Mouse (Mus musculus) heart, postnatal 0 days (tissue): ENCODE measurements around the gene Gorasp1. TPM values are rescaled to one million over a fixed set of nuclear protein-coding genes. Genes with fewer than 3 reads are reported as not detected.

Experiments
- ATAC-seq: fragments of 200-750 bp; cut with Nextera tagmentation; 2 replicates; pipeline ENCODE4 v1.8.0; 2017; ENCODE audit warnings: low read depth, moderate number of reproducible peaks, moderate library complexity; ENCODE audit not compliant: insufficient read depth
- DNase-seq: peaks from one replicate; pipeline ENCODE4 v3.0.0-alpha.2; 2016; ENCODE audit warnings: low spot score
- H3K27ac ChIP-seq: fragments of 300-500 bp; sonication (generic); 2 replicates; pipeline ENCODE4 v1.5.1; 2014; ENCODE audit warnings: low read depth, mild to moderate bottlenecking
- H3K27me3 ChIP-seq: fragments of 300-500 bp; sonication (generic); 2 replicates; pipeline ENCODE4 v1.6.1; 2014; ENCODE audit warnings: low read length, mixed read lengths; ENCODE audit not compliant: control insufficient read depth, insufficient read depth
- H3K36me3 ChIP-seq: fragments of 300-500 bp; sonication (generic); replicated peaks from 2 replicates; pipeline ENCODE4 v1.6.1; 2014; ENCODE audit warnings: low read length, mixed read lengths; ENCODE audit not compliant: control insufficient read depth, insufficient read depth
- H3K4me1 ChIP-seq: fragments of 300-500 bp; sonication (generic); 2 replicates; pipeline ENCODE4 v1.6.1; 2014; ENCODE audit warnings: antibody characterized with exemption; ENCODE audit not compliant: control insufficient read depth, insufficient read depth
- H3K4me2 ChIP-seq: fragments of 300-500 bp; sonication (generic); 2 replicates; pipeline ENCODE4 v1.6.1; 2014; ENCODE audit warnings: low read depth, mild to moderate bottlenecking, low read length, moderate library complexity
- H3K4me3 ChIP-seq: fragments of 300-500 bp; sonication (generic); 2 replicates; pipeline ENCODE4 v1.5.1; 2014; ENCODE audit warnings: low read depth, low read length
- H3K9ac ChIP-seq: fragments of 300-500 bp; sonication (generic); replicated peaks from 2 replicates; pipeline ENCODE4 v1.6.1; 2014; ENCODE audit warnings: low read depth, low read length, mixed read lengths
- H3K9me3 ChIP-seq: fragments of 300-500 bp; sonication (generic); replicated peaks from 2 replicates; pipeline ENCODE4 v1.6.1; 2016; ENCODE audit warnings: low read length; ENCODE audit not compliant: control insufficient read depth
- CTCF ChIP-seq: IDR thresholded peaks from 2 replicates; pipeline ENCODE4 v1.5.1; 2016; ENCODE audit warnings: antibody characterized with exemption, control low read depth, low read depth
- EP300 ChIP-seq: IDR thresholded peaks from 2 replicates; pipeline ENCODE4 v1.6.1; 2016; ENCODE audit warnings: antibody characterized with exemption, low read depth
- WGBS: fragments of 180-500 bp; shearing (Covaris S2); extraction: QIAGEN DNeasy Blood & Tissue Kit; methylation state at CpG from one replicate; pipeline ENCODE4 v1.1.7; 2014; 5-methylcytosine and 5-hydroxymethylcytosine counted together
- polyA plus RNA-seq: library from polyadenylated mRNA; unstranded; fragments of >200 nt; fragmentation: Nextera tagmentation; extraction: Ambion mirVana; gene quantifications from 2 replicates; pipeline ENCODE4 v1.2.1, GENCODE M21; 2015
- total RNA-seq: library from RNA; depleted of rRNA; stranded (reverse); fragments of >200 nt; gene quantifications from 2 replicates; pipeline ENCODE4 v1.2.3, GENCODE M21; 2014; ENCODE audit warnings: low replicate concordance

Gene Gorasp1
- total and polyA plus RNA-seq, 2 experiments from 2014 or later = 14.1 to 63.5 TPM

DNA sequence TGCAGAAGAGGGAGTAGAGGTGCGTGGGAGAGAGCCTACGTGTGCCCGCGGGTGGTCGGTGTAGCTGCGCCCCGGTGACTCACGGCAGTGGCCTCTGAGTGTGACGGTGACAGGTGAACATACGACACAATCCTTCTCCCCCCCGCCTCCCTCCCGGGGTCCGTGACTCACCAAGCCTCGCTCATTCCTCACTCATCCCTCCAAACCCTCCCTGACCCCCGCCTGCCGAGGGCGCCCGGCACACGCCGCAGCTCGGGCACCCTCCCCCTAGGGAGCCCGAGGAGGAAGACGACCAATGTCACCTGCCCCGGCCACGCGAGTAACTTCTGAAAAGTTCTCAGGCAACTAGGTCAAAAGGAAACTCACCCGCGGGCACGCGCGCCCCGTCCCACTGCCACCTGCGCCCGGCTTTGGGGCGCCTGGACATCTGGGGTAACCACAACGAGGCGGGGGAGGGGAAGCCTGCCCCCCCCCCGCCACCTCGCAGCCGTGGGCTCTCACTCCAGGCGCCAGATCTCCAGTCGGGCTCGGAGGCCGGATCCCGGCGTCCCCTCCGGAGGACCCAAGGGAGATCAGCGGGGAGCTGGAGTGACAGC, 45.7 kb upstream of the Gorasp1 start:
- H3K27me3 ChIP-seq = no peaks in the 10 kb centered on the region

DNA sequence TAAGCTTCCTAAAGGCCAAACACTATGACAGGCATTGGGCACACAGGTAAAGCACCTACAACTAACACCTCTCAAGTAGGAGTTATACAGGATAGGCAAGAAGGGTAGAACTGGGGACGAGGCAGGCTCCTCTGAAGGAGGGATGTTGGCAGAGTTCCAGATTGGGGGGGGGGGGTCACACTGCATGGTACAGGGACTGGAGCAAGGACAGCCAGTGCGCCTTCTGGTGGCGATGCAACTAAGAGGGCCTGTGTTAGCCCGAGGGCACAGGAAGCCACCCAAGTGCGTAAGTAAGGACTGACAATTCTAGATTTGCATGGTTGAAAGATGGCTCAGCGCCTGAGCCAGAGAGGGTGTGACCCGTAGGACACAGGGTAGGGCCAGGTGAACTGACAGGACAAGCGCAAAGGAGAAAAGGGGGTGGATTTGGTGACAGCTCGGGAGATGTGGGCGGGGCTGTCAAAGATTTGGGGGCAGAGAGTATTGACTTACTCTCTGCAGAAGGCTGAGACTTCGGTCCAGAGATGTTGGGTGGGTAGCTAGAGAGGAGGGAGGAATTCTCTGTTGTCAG, 45.0 kb upstream of the Gorasp1 start:
- peak; percentile 69 for DNase-seq
- H3K27ac ChIP-seq = peak overlapping the region; percentile 99
- H3K27me3 ChIP-seq = no peaks in the 10 kb centered on the region
- WGBS = 2% methylated on average over 11 of the region's 11 CpGs
- no peaks in the 10 kb centered on the region for H3K9me3 ChIP-seq
- no peaks in the 10 kb centered on the region for H3K36me3 ChIP-seq
- peak; percentile 31 for ATAC-seq
- TF ChIP-seq EP300 (no peak), CTCF (peak; percentile 52)
- H3K4me3 ChIP-seq = peak overlapping the region; percentile 95
- H3K4me1 ChIP-seq = peaks cover 45% of the 10 kb centered on the region
- peak overlapping the region; percentile 87 for H3K4me2 ChIP-seq
- H3K9ac ChIP-seq = peak overlapping the region; percentile 92

More for the DNA sequence above, 45.7 kb upstream of the Gorasp1 start:
- H3K9me3 ChIP-seq = no peaks in the 10 kb centered on the region
- H3K36me3 ChIP-seq = no peaks in the 10 kb centered on the region
- H3K4me1 ChIP-seq = peaks cover 37% of the 10 kb centered on the region
- H3K4me2 ChIP-seq = peak overlapping the region; percentile 87
- DNase-seq (peak; percentile 68), ATAC-seq (peak; percentile 21; the same call in 1 of the 2 replicates)
- TF ChIP-seq CTCF (no peak), EP300 (peak; percentile 38; the same call in 1 of the 2 replicates)
- peak overlapping the region; percentile 99 for H3K27ac ChIP-seq
- peak overlapping the region; percentile 92 for H3K9ac ChIP-seq
- peak overlapping the region; percentile 95 for H3K4me3 ChIP-seq
- under 1% methylated on average over 39 of the region's 48 CpGs for WGBS

DNA sequence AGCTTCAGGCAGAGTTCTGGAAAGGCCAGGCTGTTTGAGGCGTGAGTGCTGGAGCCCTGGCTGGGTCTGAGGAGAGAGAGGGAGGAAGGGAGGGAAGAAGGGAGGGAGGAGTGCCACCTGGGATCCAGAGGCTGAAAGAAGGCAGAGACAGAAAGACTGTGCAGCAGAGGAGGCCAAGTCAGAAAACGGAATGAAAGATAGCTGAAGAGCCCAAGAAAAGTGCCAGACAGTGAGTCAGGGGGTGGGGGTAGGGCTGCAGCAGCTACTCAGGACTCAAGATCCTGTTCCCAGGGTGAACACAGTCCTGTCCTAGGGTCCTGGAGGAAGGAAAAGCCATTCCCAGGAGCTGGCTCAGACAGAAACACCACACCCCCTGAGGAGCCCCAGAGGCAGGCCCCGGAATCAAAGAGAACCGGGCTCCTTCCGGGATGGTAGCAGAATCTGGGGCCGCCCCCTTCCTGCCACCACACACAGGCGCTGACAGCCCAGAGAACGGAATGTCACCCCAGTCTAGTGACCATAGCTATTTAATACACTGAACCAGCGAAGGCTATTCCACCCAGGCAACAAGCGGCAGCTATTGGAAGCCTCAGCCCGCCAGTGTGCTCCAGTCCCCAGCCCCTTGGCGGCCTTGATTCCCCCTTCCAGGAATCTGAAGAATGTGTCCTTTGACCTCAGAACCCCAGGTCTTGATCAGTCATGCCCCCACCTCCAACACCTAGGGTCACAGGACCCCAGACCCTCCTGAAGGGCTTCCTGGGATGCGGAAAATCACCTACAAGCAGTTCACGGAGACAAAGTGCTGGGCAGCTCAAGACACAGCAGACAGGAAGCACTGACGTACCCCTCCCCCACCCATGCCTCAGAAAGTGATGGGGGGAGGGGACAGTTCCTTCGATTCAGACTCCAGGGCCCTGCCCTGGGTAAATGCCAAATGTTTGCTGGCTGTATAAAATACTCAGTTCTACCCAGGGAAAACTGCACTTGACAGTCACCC, 44.1 kb upstream of the Gorasp1 start:
- H3K9me3 ChIP-seq = no peaks in the 10 kb centered on the region
- no peaks in the 10 kb centered on the region for H3K27me3 ChIP-seq
- TF ChIP-seq EP300 (peak; percentile 70; the same call in 1 of the 2 replicates), CTCF (no peak)
- peak overlapping the region; percentile 92 for H3K9ac ChIP-seq
- ATAC-seq (peak; percentile 76), DNase-seq (peak; percentile 92)
- WGBS = under 1% methylated on average over 16 of the region's 16 CpGs
- peaks cover 53% of the 10 kb centered on the region for H3K4me1 ChIP-seq
- H3K27ac ChIP-seq = peak overlapping the region; percentile 99
- peak overlapping the region; percentile 87 for H3K4me2 ChIP-seq
- H3K36me3 ChIP-seq = peaks cover 4% of the 10 kb centered on the region; the same call in 1 of the 2 replicates
- H3K4me3 ChIP-seq = peak overlapping the region; percentile 95

DNA sequence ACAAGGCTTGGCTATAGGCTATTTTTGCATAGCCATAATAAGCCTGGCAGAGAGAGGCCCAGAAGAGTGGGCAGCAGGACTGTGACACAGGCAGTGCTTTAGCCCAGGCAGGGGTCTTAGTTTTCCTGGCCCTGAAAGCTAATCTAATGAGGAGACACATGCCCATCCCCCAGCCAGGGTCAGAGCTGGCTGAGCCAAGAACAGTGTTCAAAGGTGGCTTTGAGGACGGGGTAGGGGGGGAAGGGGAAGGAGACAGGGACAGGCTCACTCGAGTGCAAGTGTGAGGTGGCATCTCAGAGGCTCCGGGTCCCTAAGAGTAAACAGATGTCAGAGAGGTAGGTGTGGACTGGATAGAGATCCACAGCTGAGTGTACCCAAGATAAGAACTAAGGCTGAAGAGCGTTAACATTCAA, 43.4 kb upstream of the Gorasp1 start:
- Histone ChIP-seq H3K9ac (peak overlapping the region; percentile 92), H3K4me2 (peak overlapping the region; percentile 87), H3K27me3 (no peaks in the 10 kb centered on the region), H3K4me1 (peaks cover 54% of the 10 kb centered on the region), H3K4me3 (peak overlapping the region; percentile 95), H3K36me3 (peaks cover 7% of the 10 kb centered on the region; the same call in 1 of the 2 replicates), H3K9me3 (no peaks in the 10 kb centered on the region), H3K27ac (peak overlapping the region; percentile 99)
- 1% methylated on average over 4 of the region's 4 CpGs for WGBS
- 0 out of 2 replicates have a peak, but pooled peaks have one; percentile 52 for TF ChIP-seq EP300
- no peak for TF ChIP-seq CTCF
- ATAC-seq (no peak), DNase-seq (peak; percentile 39)

DNA sequence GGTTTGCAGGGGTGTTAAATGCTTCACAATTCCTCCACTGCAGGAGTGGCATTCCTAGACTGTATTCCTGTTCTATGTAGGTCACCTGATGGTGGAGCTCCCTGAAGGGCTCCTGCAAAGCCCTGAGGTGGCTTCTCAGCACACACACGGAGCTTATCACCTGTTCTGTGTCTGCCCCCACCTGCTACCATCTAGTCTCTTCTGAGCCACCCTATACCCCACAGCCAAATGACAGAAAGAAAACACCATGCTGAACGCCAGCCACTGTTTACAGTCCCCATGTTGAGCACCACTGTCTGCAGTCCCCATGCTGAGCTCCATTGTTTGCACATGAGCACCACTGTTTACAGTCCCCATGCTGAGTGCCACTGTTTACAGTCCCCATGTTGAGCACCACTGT, 42.4 kb upstream of the Gorasp1 start:
- DNase-seq (no peak), ATAC-seq (no peak)
- no peak for TF ChIP-seq EP300
- TF ChIP-seq CTCF = no peak
- peaks cover 54% of the 10 kb centered on the region for H3K4me1 ChIP-seq
- no peaks in the 10 kb centered on the region for H3K27me3 ChIP-seq
- 67% methylated on average over 2 of the region's 2 CpGs for WGBS
- H3K9me3 ChIP-seq = no peaks in the 10 kb centered on the region
- H3K27ac ChIP-seq = peak overlapping the region; percentile 99; the same call in 1 of the 2 replicates
- H3K4me2 ChIP-seq = peak overlapping the region; percentile 87; the same call in 1 of the 2 replicates
- no peak overlapping the region for H3K4me3 ChIP-seq
- H3K36me3 ChIP-seq = peaks cover 13% of the 10 kb centered on the region
- H3K9ac ChIP-seq = no peak overlapping the region
